Mouse (Mus musculus): ENCODE data around the gene Kcna3.

DNA sequence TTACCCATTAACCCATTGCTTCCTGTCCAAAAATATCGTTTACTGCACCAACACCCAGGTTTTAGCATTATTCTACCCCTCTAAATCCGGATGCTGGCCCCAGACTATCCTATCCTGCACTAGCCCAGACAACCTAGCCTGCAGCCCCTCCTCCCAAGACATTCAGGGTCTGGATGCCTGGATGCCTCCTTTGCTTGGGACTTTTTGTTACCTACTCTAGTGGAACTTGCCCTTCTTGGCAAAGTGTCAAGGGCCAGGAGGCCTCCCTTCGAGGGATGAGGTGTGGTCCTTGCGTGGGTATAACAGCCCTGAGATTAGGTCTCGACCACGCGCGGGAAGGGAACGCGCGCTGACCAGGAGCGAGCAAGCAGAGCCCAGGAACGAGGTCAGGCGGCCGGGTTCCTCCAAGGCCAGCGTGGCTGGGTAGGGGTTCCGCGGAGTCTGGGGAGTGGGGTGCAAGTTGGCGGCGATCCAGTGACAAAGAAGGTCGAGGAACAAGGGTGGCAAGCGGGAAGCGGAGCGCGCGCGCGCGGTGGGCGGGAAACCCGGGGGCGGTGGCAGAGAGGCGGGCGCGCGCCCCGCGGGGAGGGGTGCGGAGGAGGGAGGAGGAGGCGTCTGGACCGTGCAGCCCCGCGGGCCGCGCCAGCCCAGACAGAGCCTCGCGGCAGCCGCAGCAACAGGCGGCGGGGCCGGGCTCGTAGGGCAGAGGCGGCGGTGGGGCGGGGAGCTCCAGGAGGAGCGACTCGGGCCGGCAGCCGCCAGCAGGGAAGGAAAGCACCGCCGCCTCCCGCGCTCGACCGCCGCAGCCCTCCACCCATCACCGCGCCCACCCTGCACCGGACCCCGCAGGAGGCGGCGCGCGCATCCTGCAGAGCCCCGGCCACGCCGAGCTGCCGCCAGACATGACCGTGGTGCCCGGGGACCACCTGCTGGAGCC, at the start of gene Kcna3:
- no peak for TF ChIP-seq CTCF (IDR thresholded peaks at IDR 0.05; ENCODE audit: control insufficient read depth, insufficient read depth, insufficient replicate concordance, low read depth, low read length)
- TF ChIP-seq POLR2A (IDR thresholded peaks at IDR 0.05; ENCODE audit: control insufficient read depth, low read depth, low read length): no peak
